20 mouse cellular contexts compared by ENCODE assay signal in the genomic region with DNA sequence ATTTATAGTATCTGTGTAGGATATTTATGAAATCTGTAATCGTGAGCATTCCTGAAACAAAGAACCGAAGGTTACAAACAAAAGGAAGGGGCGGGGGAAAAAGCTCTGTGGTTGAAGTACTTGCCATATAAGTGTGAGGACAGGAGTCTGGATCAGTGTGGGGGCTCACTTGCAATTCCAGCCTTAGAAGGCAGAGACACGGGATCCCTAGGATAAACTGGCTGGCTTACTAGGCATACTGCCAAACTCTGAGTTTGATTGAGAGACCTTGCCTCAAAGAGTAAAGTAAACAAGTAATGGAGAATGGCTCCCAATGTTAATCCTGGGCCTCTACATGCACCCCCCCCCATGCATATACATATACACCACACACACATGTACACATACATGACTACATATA. TPM values are rescaled to one million over a fixed set of nuclear protein-coding genes. Genes with fewer than 3 reads are reported as not detected.
DNase-seq lines count a peak whose midpoint lies in the region; ATAC-seq and TF ChIP-seq lines count a peak whose summit lies in the region.
"Had no signal": no experiment of that assay in that cellular context is flagged by ENCODE, and none has a peak within 500 bp of the region (broad histone marks: within the 10 kb centered on the region; RNA-seq: fewer than 3 reads in every experiment).

No protein-coding gene starts in this region.

- no peak overlapping the region for H3K4me2 ChIP-seq in heart, embryonic 11.5 days
- H3K4me2 ChIP-seq in heart, postnatal 0 days (ENCODE audit: low read depth, low read length) = no peak overlapping the region
- no peak overlapping the region for H3K4me2 ChIP-seq in lung, embryonic 16.5 days (ENCODE audit: low read depth, low read length)
- no peak overlapping the region for H3K4me2 ChIP-seq in lung, postnatal 0 days (replicated peaks; ENCODE audit: low read depth, low read length)
- H3K4me2 ChIP-seq: forebrain, embryonic 15.5 days; hindbrain, embryonic 12.5 days; lung, embryonic 15.5 days; midbrain, embryonic 12.5 days; neural tube, embryonic 15.5 days had no signal

- peaks cover 11% of the 10 kb centered on the region for H3K4me1 ChIP-seq in heart, embryonic 11.5 days (ENCODE audit: control insufficient read depth, insufficient read depth, low read length)
- H3K4me1 ChIP-seq in heart, postnatal 0 days (ENCODE audit: control insufficient read depth, insufficient read depth) = peaks cover 9% of the 10 kb centered on the region; the same call in 1 of the 2 replicates
- no peaks in the 10 kb centered on the region for H3K4me1 ChIP-seq in lung, embryonic 16.5 days (replicated peaks; ENCODE audit: control insufficient read depth, insufficient read depth, low read length)
- no peaks in the 10 kb centered on the region for H3K4me1 ChIP-seq in lung, postnatal 0 days (ENCODE audit: insufficient read depth, low read depth, low read length)
- H3K4me1 ChIP-seq: forebrain, embryonic 15.5 days; lung, embryonic 15.5 days; midbrain, embryonic 12.5 days; neural tube, embryonic 15.5 days had no signal

- no peaks in the 10 kb centered on the region for H3K27me3 ChIP-seq in heart, embryonic 11.5 days (ENCODE audit: control insufficient read depth, insufficient read depth, low read length)
- no peaks in the 10 kb centered on the region for H3K27me3 ChIP-seq in heart, postnatal 0 days (ENCODE audit: control insufficient read depth, insufficient read depth, low read length)
- no peaks in the 10 kb centered on the region for H3K27me3 ChIP-seq in lung, embryonic 16.5 days (ENCODE audit: control insufficient read depth, insufficient read depth, low read depth, low read length)
- no peaks in the 10 kb centered on the region for H3K27me3 ChIP-seq in lung, postnatal 0 days (replicated peaks; ENCODE audit: insufficient read depth, low read length)
- H3K27me3 ChIP-seq: forebrain, embryonic 15.5 days; hindbrain, embryonic 12.5 days; lung, embryonic 15.5 days; midbrain, embryonic 12.5 days; neural tube, embryonic 15.5 days had no signal

- 0 out of 2 replicates have a peak, but pooled peaks cover 3% of the 10 kb centered on the region for H3K36me3 ChIP-seq in heart, embryonic 11.5 days (ENCODE audit: control insufficient read depth, insufficient read depth, low read length)
- peaks cover 68% of the 10 kb centered on the region for H3K36me3 ChIP-seq in heart, postnatal 0 days (replicated peaks; ENCODE audit: control insufficient read depth, insufficient read depth, low read length)
- H3K36me3 ChIP-seq in lung, embryonic 16.5 days (ENCODE audit: control insufficient read depth, insufficient read depth, low read length) = peaks cover 2% of the 10 kb centered on the region; the same call in 1 of the 2 replicates
- no peaks in the 10 kb centered on the region for H3K36me3 ChIP-seq in lung, postnatal 0 days (ENCODE audit: insufficient read depth, low read length)

- H3K4me3 ChIP-seq in heart, embryonic 11.5 days (ENCODE audit: low read depth, low read length) = no peak overlapping the region
- no peak overlapping the region for H3K4me3 ChIP-seq in heart, postnatal 0 days (ENCODE audit: low read depth, low read length)
- no peak overlapping the region for H3K4me3 ChIP-seq in lung, embryonic 16.5 days (ENCODE audit: low read length)
- no peak overlapping the region for H3K4me3 ChIP-seq in lung, postnatal 0 days (ENCODE audit: low read depth, low read length)
- H3K4me3 ChIP-seq: forebrain, embryonic 15.5 days; hindbrain, embryonic 12.5 days; layer of hippocampus, adult 2 months; limb, embryonic 10.5 days; lung, embryonic 15.5 days; midbrain, embryonic 12.5 days; neural tube, embryonic 15.5 days had no signal

- H3K27ac ChIP-seq in heart, embryonic 11.5 days (ENCODE audit: low read depth, low read length) = 0 out of 2 replicates have a peak overlapping the region, but pooled peaks have one; percentile 10
- peak overlapping the region; percentile 55 for H3K27ac ChIP-seq in heart, postnatal 0 days (ENCODE audit: low read depth)
- no peak overlapping the region for H3K27ac ChIP-seq in lung, embryonic 16.5 days (ENCODE audit: low read length)
- no peak overlapping the region for H3K27ac ChIP-seq in lung, postnatal 0 days (ENCODE audit: low read length)
- H3K27ac ChIP-seq: forebrain, embryonic 15.5 days; hindbrain, embryonic 12.5 days; layer of hippocampus, adult 2 months; limb, embryonic 10.5 days; lung, embryonic 15.5 days; midbrain, embryonic 12.5 days; neural tube, embryonic 15.5 days had no signal

- 59% methylated on average over 4 of the region's 4 CpGs for WGBS in heart, embryonic 11.5 days (ENCODE audit: insufficient replicate concordance)
- WGBS in heart, postnatal 0 days = 44% methylated on average over 4 of the region's 4 CpGs
- WGBS in lung, embryonic 16.5 days = 45% methylated on average over 4 of the region's 4 CpGs
- WGBS in lung, postnatal 0 days = 46% methylated on average over 4 of the region's 4 CpGs

- H3K9me3 ChIP-seq in heart, embryonic 11.5 days (replicated peaks; ENCODE audit: control insufficient read depth, low read length) = no peaks in the 10 kb centered on the region
- no peaks in the 10 kb centered on the region for H3K9me3 ChIP-seq in heart, postnatal 0 days (replicated peaks; ENCODE audit: control insufficient read depth, low read length)
- H3K9me3 ChIP-seq in lung, embryonic 16.5 days (ENCODE audit: control insufficient read depth, low read length) = no peaks in the 10 kb centered on the region
- H3K9me3 ChIP-seq in lung, postnatal 0 days (ENCODE audit: low read length) = no peaks in the 10 kb centered on the region
- H3K9me3 ChIP-seq: forebrain, embryonic 15.5 days; hindbrain, embryonic 12.5 days; limb, embryonic 10.5 days; lung, embryonic 15.5 days; midbrain, embryonic 12.5 days; neural tube, embryonic 15.5 days had no signal

- no peak for TF ChIP-seq EP300 in heart, postnatal 0 days (IDR thresholded peaks at IDR 0.05; ENCODE audit: low read depth)
- no peak for TF ChIP-seq EP300 in lung, postnatal 0 days (IDR thresholded peaks at IDR 0.05)

- intact Hi-C loops in heart, postnatal 36 days (cut with DNase I) = no loop called here
- intact Hi-C loops in heart, postnatal 25 days (cut with DNase I) = no loop called here

- H3K9ac ChIP-seq in heart, embryonic 11.5 days (ENCODE audit: low read depth, low read length) = no peak overlapping the region
- no peak overlapping the region for H3K9ac ChIP-seq in heart, postnatal 0 days (replicated peaks; ENCODE audit: low read depth, low read length)
- no peak overlapping the region for H3K9ac ChIP-seq in lung, embryonic 16.5 days (ENCODE audit: low read length)
- no peak overlapping the region for H3K9ac ChIP-seq in lung, postnatal 0 days (replicated peaks; ENCODE audit: low read depth)
- H3K9ac ChIP-seq: forebrain, embryonic 15.5 days; hindbrain, embryonic 12.5 days; lung, embryonic 15.5 days; midbrain, embryonic 12.5 days; neural tube, embryonic 15.5 days had no signal

- DNase-seq in heart, postnatal 36 days = no peak
- peak; percentile 36 for DNase-seq in heart, postnatal 0 days (ENCODE audit: low spot score)
- no peak for DNase-seq in heart, postnatal 25 days (ENCODE audit: low spot score)
- no peak for DNase-seq in lung, postnatal 0 days (ENCODE audit: low spot score)
- DNase-seq in adrenal gland, adult (ENCODE audit: inconsistent age in 2 of 2, low spot score in 1 of 2) = no peak
- DNase-seq: adrenal gland, postnatal 36 days; cerebellum, adult 9-10 months; kidney, postnatal 25 days; thymus, postnatal 14 days had no signal

- ATAC-seq in heart, embryonic 11.5 days (replicated peaks; ENCODE audit: insufficient number of reproducible peaks, low FRiP score, low TSS enrichment) = no peak
- peak; percentile 53; the same call in 1 of the 2 replicates for ATAC-seq in heart, postnatal 0 days (ENCODE audit: insufficient read depth, low read depth)
- 0 out of 2 replicates have a peak, but pooled peaks have one; percentile 12 for ATAC-seq in lung, embryonic 16.5 days (ENCODE audit: low read depth)
- no peak for ATAC-seq in lung, postnatal 0 days
- ATAC-seq: CD4-positive, CD25-positive, alpha-beta regulatory T cell, adult 4 months; forebrain, embryonic 15.5 days; inflammation-experienced regulatory T-cells, adult 6 months had no signal

- no peak for TF ChIP-seq CTCF in heart, postnatal 0 days (IDR thresholded peaks at IDR 0.05; ENCODE audit: low read depth)
- no peak for TF ChIP-seq CTCF in lung, postnatal 0 days (IDR thresholded peaks at IDR 0.05)

RNA-seq across cellular contexts. Expression of a gene that starts 36.3 kb away (rescaled TPM):
- 242 and 245 TPM in 2 replicates for polyA plus RNA-seq in heart, embryonic 11.5 days (2014; fragmentation: Nextera tagmentation; extraction: Ambion mirVana)
- total RNA-seq in heart, postnatal 36 days (2021) = 10 to 100 TPM; 75.8 to 85.5 TPM
- total RNA-seq in heart, postnatal 0 days (2014; rRNA removed; ENCODE audit: low replicate concordance) = 83.6 and 101 TPM in 2 replicates
- polyA plus RNA-seq in heart, postnatal 0 days (2015; fragmentation: Nextera tagmentation; extraction: Ambion mirVana) = 250 and 253 TPM in 2 replicates
- total RNA-seq in heart, postnatal 25 days (2021) = 10 to 100 TPM; 75.5 to 82.9 TPM
- 191 and 204 TPM in 2 replicates for polyA plus RNA-seq in lung, embryonic 16.5 days (2015; fragmentation: Nextera tagmentation; extraction: Ambion mirVana)
- polyA plus RNA-seq in lung, postnatal 0 days (2015; fragmentation: Nextera tagmentation; extraction: Ambion mirVana) = 180 and 189 TPM in 2 replicates

Comparison
In these comparisons a context has a peak if more than half of its experiments do, and no peak if none do; other contexts are left out.
1. ATAC-seq: peak in heart, postnatal 0 days (single experiment) and lung, embryonic 16.5 days (single experiment); none in heart, embryonic 11.5 days (single experiment) and lung, postnatal 0 days (single experiment).
2. H3K27ac ChIP-seq: peak in heart, embryonic 11.5 days (single experiment) and heart, postnatal 0 days (single experiment); none in lung, embryonic 16.5 days (single experiment) and lung, postnatal 0 days (single experiment).